In the genomic region with DNA sequence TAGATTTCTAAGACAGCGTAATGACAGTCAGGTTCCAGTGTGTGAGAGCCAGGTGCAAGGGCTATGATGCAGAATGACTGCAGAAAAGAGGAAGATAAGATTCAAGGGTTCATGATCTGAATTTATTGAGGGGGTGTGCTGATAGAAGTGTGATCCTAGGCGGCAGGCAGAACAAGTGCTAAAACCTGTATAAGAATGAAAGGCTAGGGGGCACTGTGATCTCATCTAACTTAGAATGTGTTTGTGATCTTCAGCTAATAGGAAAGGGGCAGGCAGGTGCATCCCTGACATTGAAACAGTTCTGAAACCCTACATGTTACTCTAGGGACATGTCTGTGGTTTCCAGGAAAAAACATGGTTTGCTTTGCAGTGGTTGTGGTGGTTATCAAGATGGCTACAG, we compare ENCODE assay signal across 27 mouse cellular contexts. TPM values are rescaled to one million over a fixed set of nuclear protein-coding genes. Genes with fewer than 3 reads are reported as not detected.
DNase-seq lines count a peak whose midpoint lies in the region; ATAC-seq and TF ChIP-seq lines count a peak whose summit lies in the region.
"Had no signal": no experiment of that assay in that cellular context is flagged by ENCODE, and none has a peak within 500 bp of the region (broad histone marks: within the 10 kb centered on the region; RNA-seq: fewer than 3 reads in every experiment).

No protein-coding gene starts in this region.

- H3K27me3 ChIP-seq in neural tube, embryonic 13.5 days = no peaks in the 10 kb centered on the region
- H3K27me3 ChIP-seq in E14TG2a.4 (ENCODE audit: insufficient read depth, low read length) = 0 out of 2 replicates have a peak, but pooled peaks cover 6% of the 10 kb centered on the region
- no peaks in the 10 kb centered on the region for H3K27me3 ChIP-seq in splenic B cell, adult 2 months (ENCODE audit: control insufficient read depth, insufficient read depth, low read length, poor library complexity, severe bottlenecking)
- H3K27me3 ChIP-seq: hindbrain, embryonic 15.5 days had no signal

- no peak for DNase-seq in layer of hippocampus, adult 2 months (ENCODE audit: low spot score in 2 of 2)
- no peak for DNase-seq in layer of hippocampus, adult 11-12 months (ENCODE audit: low spot score)
- DNase-seq in neural tube, embryonic 10.5 days (ENCODE audit: extremely low spot score, low spot score) = no peak
- DNase-seq in splenic B cell, adult 2 months (ENCODE audit: low read depth, low spot score) = peak; percentile 60
- no peak for DNase-seq in cerebellum, adult 8-10 months
- DNase-seq: adrenal gland, postnatal 25 days; cerebellum, adult 9-11 months; heart, postnatal 36 days; kidney, postnatal 4 days; lung, embryonic 14.5 days; lung, postnatal 4 days; right cerebral cortex, postnatal 14 days; thymus, postnatal 25 days had no signal

- H3K27ac ChIP-seq in layer of hippocampus, adult 2 months = no peak overlapping the region
- no peak overlapping the region for H3K27ac ChIP-seq in neural tube, embryonic 13.5 days (replicated peaks)
- H3K27ac ChIP-seq: forebrain, embryonic 10.5 days; hindbrain, embryonic 15.5 days; liver, embryonic 12.5 days had no signal

- no peak for ATAC-seq in neural tube, embryonic 13.5 days (ENCODE audit: low read depth)
- ATAC-seq: intestine, embryonic 16.5 days; liver, embryonic 12.5 days; midbrain, embryonic 16.5 days had no signal

- H3K9ac ChIP-seq in neural tube, embryonic 13.5 days = 0 out of 2 replicates have a peak overlapping the region, but pooled peaks have one; percentile 8
- H3K9ac ChIP-seq: hindbrain, embryonic 15.5 days; liver, embryonic 12.5 days; lung, embryonic 14.5 days had no signal

- no peaks in the 10 kb centered on the region for H3K9me3 ChIP-seq in neural tube, embryonic 13.5 days
- H3K9me3 ChIP-seq in E14TG2a.4 (ENCODE audit: low read length) = no peaks in the 10 kb centered on the region
- H3K9me3 ChIP-seq: forebrain, embryonic 10.5 days; hindbrain, embryonic 15.5 days; liver, embryonic 12.5 days had no signal

- peaks cover 9% of the 10 kb centered on the region; the same call in 1 of the 2 replicates for H3K36me3 ChIP-seq in neural tube, embryonic 13.5 days
- peaks cover 4% of the 10 kb centered on the region; the same call in 1 of the 2 replicates for H3K36me3 ChIP-seq in E14TG2a.4 (ENCODE audit: insufficient read depth, low read length)
- no peaks in the 10 kb centered on the region for H3K36me3 ChIP-seq in splenic B cell, adult 2 months (ENCODE audit: control insufficient read depth, insufficient read depth, low read length, poor library complexity, severe bottlenecking)
- H3K36me3 ChIP-seq: hindbrain, embryonic 15.5 days; liver, embryonic 12.5 days had no signal

- H3K4me1 ChIP-seq in neural tube, embryonic 13.5 days (replicated peaks) = peaks cover 8% of the 10 kb centered on the region
- peaks cover 14% of the 10 kb centered on the region for H3K4me1 ChIP-seq in E14TG2a.4 (replicated peaks; ENCODE audit: low read depth, low read length)

- 75% methylated on average over 2 of the region's 2 CpGs for whole genome bisulfite sequencing in neural tube, embryonic 13.5 days

- no peak overlapping the region for H3K4me3 ChIP-seq in layer of hippocampus, adult 2 months
- no peak overlapping the region for H3K4me3 ChIP-seq in neural tube, embryonic 13.5 days
- no peak overlapping the region for H3K4me3 ChIP-seq in E14TG2a.4 (replicated peaks; ENCODE audit: low read length)
- H3K4me3 ChIP-seq: forebrain, embryonic 10.5 days; hindbrain, embryonic 15.5 days; liver, embryonic 12.5 days had no signal

- no peak overlapping the region for H3K4me2 ChIP-seq in neural tube, embryonic 13.5 days
- H3K4me2 ChIP-seq: hindbrain, embryonic 15.5 days; liver, embryonic 12.5 days; lung, embryonic 14.5 days had no signal

- TF ChIP-seq CTCF in layer of hippocampus, adult 2 months (conservative IDR thresholded peaks at IDR 0.05) = peak; percentile 65
- peak; percentile 15; the same call in 1 of the 2 replicates for TF ChIP-seq CTCF in E14TG2a.4 (conservative IDR thresholded peaks at IDR 0.05; ENCODE audit: low read length)

RNA-seq across cellular contexts. Expression of a gene that starts 5.2 kb away (rescaled TPM):
- 10 to 100 TPM; 34.1 to 35.7 TPM for total RNA-seq in layer of hippocampus, adult 2 months (2021)
- 69.9 and 81.4 TPM in 2 replicates for polyA plus RNA-seq in neural tube, embryonic 13.5 days (2015; fragmentation: Nextera tagmentation; extraction: Ambion mirVana)

RNA-seq across cellular contexts. Expression of a gene that starts 7.9 kb away (rescaled TPM):
- total RNA-seq in layer of hippocampus, adult 2 months (2021) = 1 to 10 TPM; 7.3 to 7.8 TPM
- 8.3 and 9.1 TPM in 2 replicates for polyA plus RNA-seq in neural tube, embryonic 13.5 days (2015; fragmentation: Nextera tagmentation; extraction: Ambion mirVana)

RNA-seq across cellular contexts. Expression of a gene that starts 12.2 kb away (rescaled TPM):
- total RNA-seq in layer of hippocampus, adult 2 months (2021) = not detected
- not detected in 2 replicates for polyA plus RNA-seq in neural tube, embryonic 13.5 days (2015; fragmentation: Nextera tagmentation; extraction: Ambion mirVana)
- total RNA-seq: adrenal gland, postnatal 25 days; gastrocnemius, postnatal 4 days; heart, postnatal 36 days; layer of hippocampus, postnatal 10 days had no signal
- polyA plus RNA-seq: brain, embryonic 14.5 days; embryonic facial prominence, embryonic 11.5 days; forebrain, embryonic 10.5 days; heart, embryonic 14.5 days; hindbrain, embryonic 15.5 days; intestine, embryonic 16.5 days; kidney, embryonic 14.5 days; limb, embryonic 11.5 days; liver, embryonic 12.5 days; lung, embryonic 14.5 days; midbrain, embryonic 16.5 days had no signal

RNA-seq across cellular contexts. Expression of a gene that starts 15.8 kb away (rescaled TPM):
- 100 to 1,000 TPM; 185 to 192 TPM for total RNA-seq in layer of hippocampus, adult 2 months (2021)
- polyA plus RNA-seq in neural tube, embryonic 13.5 days (2015; fragmentation: Nextera tagmentation; extraction: Ambion mirVana) = 105 and 112 TPM in 2 replicates

RNA-seq across cellular contexts. Expression of a gene that starts 25.8 kb away (rescaled TPM):
- total RNA-seq in layer of hippocampus, adult 2 months (2021) = 10 to 100 TPM; 57.8 to 61.1 TPM
- polyA plus RNA-seq in neural tube, embryonic 13.5 days (2015; fragmentation: Nextera tagmentation; extraction: Ambion mirVana) = 40.0 and 43.3 TPM in 2 replicates
- total RNA-seq: heart, postnatal 36 days had no signal
